Mouse (Mus musculus) CH12.LX (cell line): ENCODE data around the gene Ly6g6c. TPM values are rescaled to one million over a fixed set of nuclear protein-coding genes. Genes with fewer than 3 reads are reported as not detected.

Source experiments
- DNase-seq: peaks from one replicate; pipeline ENCODE4 v3.0.0-alpha.2; 2013; ENCODE audit errors: extremely low read depth
- H3K27ac ChIP-seq: 2 replicates; pipeline ENCODE4 v1.5.1; 2012; ENCODE audit warnings: low read depth, mild to moderate bottlenecking, control low read depth, moderate library complexity; ENCODE audit not compliant: insufficient read depth
- H3K27me3 ChIP-seq: replicated peaks from 2 replicates; pipeline ENCODE3; 2012; ENCODE audit warnings: inconsistent platforms
- H3K36me3 ChIP-seq, 2 experiments: replicated peaks in 1 of 2; 2 replicates each; pipeline versions ENCODE3 to v1.6.1; 2012; ENCODE audit warnings: inconsistent platforms in 1 of 2, low read length in 1 of 2, mild to moderate bottlenecking in 1 of 2, mixed read lengths in 1 of 2, moderate library complexity in 1 of 2; ENCODE audit not compliant: control insufficient read depth in 1 of 2, insufficient read depth in 1 of 2
- H3K4me1 ChIP-seq, 2 experiments: 2 replicates each; pipeline ENCODE4 v1.6.1; 2012; ENCODE audit warnings: inconsistent platforms in 1 of 2, moderate library complexity in 1 of 2; ENCODE audit not compliant: insufficient read depth in 2 of 2, control insufficient read depth in 1 of 2
- H3K4me2 ChIP-seq: 2 replicates; pipeline ENCODE4 v1.6.1; 2012; ENCODE audit warnings: low read depth, mild to moderate bottlenecking, control low read depth; ENCODE audit not compliant: poor library complexity, insufficient read depth, severe bottlenecking
- H3K4me3 ChIP-seq, 3 experiments: fragments of 150-350 bp in 1 of 3; sonication (generic) in 1 of 3; replicated peaks in 1 of 3; 2 replicates each; pipeline versions ENCODE3 to v1.5.1; 2011 to 2012; ENCODE audit warnings: low read depth in 2 of 3, low read length in 2 of 3, mild to moderate bottlenecking in 2 of 3, moderate library complexity in 2 of 3, control low read depth in 1 of 3, improper control_type of control experiment in 1 of 3, inconsistent platforms in 1 of 3, mixed read lengths in 1 of 3; ENCODE audit not compliant: poor library complexity in 1 of 3
- H3K79me2 ChIP-seq: replicated peaks from 2 replicates; pipeline ENCODE4 v1.6.1; 2012; ENCODE audit warnings: mild to moderate bottlenecking, moderate library complexity; ENCODE audit not compliant: control insufficient read depth, poor library complexity, insufficient read depth, severe bottlenecking; ENCODE audit errors: extremely low read depth
- H3K9ac ChIP-seq: 2 replicates; pipeline ENCODE4 v1.6.1; 2012; ENCODE audit warnings: low read depth, mild to moderate bottlenecking, control low read depth, moderate library complexity; ENCODE audit not compliant: insufficient read depth
- H3K9me3 ChIP-seq: replicated peaks from 2 replicates; pipeline ENCODE3; 2012; ENCODE audit warnings: low read length, inconsistent platforms, mixed read lengths
- CHD2 ChIP-seq: IDR thresholded peaks from 2 replicates; pipeline ENCODE4 v1.6.1; 2011; ENCODE audit warnings: low read length, improper control_type of control experiment
- CTCF ChIP-seq, 2 experiments: IDR thresholded peaks in 1 of 2; conservative IDR thresholded peaks in 1 of 2; 2 replicates each; pipeline ENCODE4 v1.5.1; 2011 to 2012; ENCODE audit warnings: low read depth in 2 of 2, low read length in 2 of 2, improper control_type of control experiment in 1 of 2, inconsistent platforms in 1 of 2, mild to moderate bottlenecking in 1 of 2, moderate library complexity in 1 of 2
- ELF1 ChIP-seq: IDR thresholded peaks from 2 replicates; pipeline ENCODE4 v1.6.1; 2014; ENCODE audit warnings: low read depth, mild to moderate bottlenecking, inconsistent platforms, low read length, improper control_type of control experiment
- ETS1 ChIP-seq: conservative IDR thresholded peaks from 2 replicates; pipeline ENCODE4 v1.6.1; 2012; ENCODE audit warnings: low read depth, mild to moderate bottlenecking, inconsistent platforms, low read length, improper control_type of control experiment, moderate library complexity
- MAFK ChIP-seq: IDR thresholded peaks from 2 replicates; pipeline ENCODE4 v1.6.1; 2011; ENCODE audit warnings: low read length, improper control_type of control experiment; ENCODE audit not compliant: insufficient replicate concordance
- MAX ChIP-seq: IDR thresholded peaks from 2 replicates; pipeline ENCODE4 v1.6.1; 2011; ENCODE audit warnings: low read length, improper control_type of control experiment
- MYC ChIP-seq: IDR thresholded peaks from 2 replicates; pipeline ENCODE4 v1.6.1; 2011; ENCODE audit warnings: low read depth, mild to moderate bottlenecking, improper control_type of control experiment, low read length
- NELFE ChIP-seq: IDR thresholded peaks from 2 replicates; pipeline ENCODE4 v1.6.1; 2011; ENCODE audit warnings: low read depth, low read length, improper control_type of control experiment
- POLR2A ChIP-seq: IDR thresholded peaks from 2 replicates; pipeline ENCODE4 v1.6.1; 2011; ENCODE audit warnings: low read depth, mild to moderate bottlenecking, improper control_type of control experiment, low read length
- UBTF ChIP-seq: IDR thresholded peaks from 2 replicates; pipeline ENCODE4 v1.6.1; 2012; ENCODE audit warnings: low read depth, mild to moderate bottlenecking, inconsistent platforms, low read length, improper control_type of control experiment, moderate library complexity
- USF2 ChIP-seq: conservative IDR thresholded peaks from 2 replicates; pipeline ENCODE4 v1.6.1; 2011; ENCODE audit warnings: low read depth, low read length, improper control_type of control experiment
- ZC3H11A ChIP-seq: IDR thresholded peaks from 2 replicates; pipeline ENCODE4 v1.6.1; 2012; ENCODE audit warnings: low read depth, mild to moderate bottlenecking, inconsistent platforms, low read length, improper control_type of control experiment
- dilution Hi-C: fragments of 300-500 bp; cut with MboI; formaldehyde crosslinking; loops from 2 replicates; pipeline ENCODE4 v1.14.3; 2020; ENCODE audit warnings: low sequenced_read_pairs; ENCODE audit not compliant: extremely low pct_unique_long_range_greater_than_20kb, extremely low pct_ligation_motif_present
- in situ Hi-C: fragments of 300-500 bp; cut with MboI; formaldehyde crosslinking; loops from 3 replicates; pipeline ENCODE4 v1.14.3; 2019; ENCODE audit warnings: low sequenced_read_pairs, low pct_ligation_motif_present, low pct_unique_long_range_greater_than_20kb, mixed read lengths
- polyA plus RNA-seq: library from polyadenylated mRNA; unstranded; fragments of >175 nt; gene quantifications from 2 replicates; pipeline ENCODE4 v1.2.1, GENCODE M21; 2012; ENCODE audit warnings: low read depth; ENCODE audit not compliant: insufficient read length
- total RNA-seq, 2 experiments: library from RNA; depleted of rRNA; stranded (reverse); fragments of 300-350 nt in 1 of 2; fragments of >200 nt in 1 of 2; gene quantifications; 2 replicates each; pipeline ENCODE4 v1.2.3; 2012 to 2014

Ly6g6c gene
- total and polyA plus RNA-seq, 3 experiments, result 0.30 TPM; not detected in 2

DNA sequence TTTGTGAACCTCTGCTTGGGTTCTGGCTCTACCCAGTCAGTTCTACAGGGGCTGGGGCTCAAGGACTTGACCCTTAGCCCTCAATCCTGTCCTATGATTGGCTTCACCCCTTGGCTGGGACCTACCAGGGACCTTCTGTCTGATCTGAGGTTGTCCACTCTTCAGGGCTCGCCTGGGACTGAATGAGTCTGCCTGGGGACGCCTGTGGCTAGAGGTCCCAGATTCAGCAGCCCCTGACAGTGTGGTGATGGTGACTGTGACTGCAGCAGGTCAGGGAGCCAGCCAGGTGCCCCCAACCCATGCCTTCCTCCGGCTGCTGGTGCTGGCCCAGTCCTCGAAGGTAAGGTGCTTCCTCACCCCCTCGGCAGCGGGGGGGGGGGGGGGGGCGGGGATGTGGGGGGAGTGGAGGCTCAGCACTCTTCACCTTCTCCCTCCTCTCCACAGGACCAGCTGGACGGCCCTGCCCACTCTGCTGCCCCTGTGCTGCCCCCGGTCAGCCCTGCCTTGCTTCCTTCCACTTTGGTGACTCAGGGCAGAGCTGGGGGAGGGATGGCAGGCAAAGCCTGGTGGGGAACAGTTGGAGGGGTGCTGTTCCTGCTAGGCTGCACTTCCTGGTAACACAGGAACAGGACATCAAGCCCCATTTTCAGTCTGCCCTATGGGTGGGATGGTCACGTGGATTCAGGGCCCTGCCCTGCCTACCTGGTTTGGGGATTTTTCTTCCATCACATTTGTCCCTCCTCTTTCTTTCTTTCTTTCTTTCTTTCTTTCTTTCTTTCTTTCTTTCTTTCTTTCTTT, 40.3 kb upstream of the Ly6g6c start:
- Histone ChIP-seq H3K79me2 (no peaks in the 10 kb centered on the region; the same call in none of the 2 replicates), H3K4me1 (peaks cover 14 to 62% of the 10 kb centered on the region in 2 experiments), H3K4me2 (no peak overlapping the region), H3K27me3 (no peaks in the 10 kb centered on the region), H3K9ac (no peak overlapping the region), H3K36me3 (peaks cover 4 to 48% of the 10 kb centered on the region in 2 experiments), H3K9me3 (no peaks in the 10 kb centered on the region), H3K4me3 (no peak overlapping the region), H3K27ac (no peak overlapping the region)
- dilution Hi-C loops (no loop called here), in situ Hi-C loops (loop anchor here (5.0 to 10.0 kb wide), 2 partner anchors 42 to 90 kb away; partner anchors contain the start of genes Ly6g5b, Ly6g6c and Mpig6b)
- DNase-seq, result no peak
- TF ChIP-seq UBTF, result no peak
- TF ChIP-seq POLR2A, result peak; percentile 12; the same call in 1 of the 2 replicates

DNA sequence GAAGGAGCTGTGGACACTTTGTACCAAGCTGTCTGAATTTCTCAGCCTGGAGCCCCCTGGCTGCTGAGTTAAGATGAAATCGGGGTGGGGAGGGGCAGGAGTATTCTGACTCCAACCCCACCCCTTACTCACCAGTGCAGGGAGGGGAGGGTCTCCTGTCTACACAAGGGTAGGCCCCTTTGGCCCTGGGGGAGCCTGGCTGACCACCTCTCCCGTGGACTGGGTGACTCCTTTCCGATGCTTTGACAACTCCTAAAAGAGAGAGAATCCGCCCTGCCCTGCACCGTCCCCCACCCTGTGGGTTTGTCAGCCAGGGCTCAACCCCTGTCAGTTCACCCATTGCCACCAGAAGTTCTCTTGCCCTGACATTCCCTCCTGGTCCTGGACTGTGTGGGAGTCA, 39.0 kb upstream of the Ly6g6c start:
- Histone ChIP-seq H3K4me3 (peak overlapping the region; percentile 35 to 58 (median 47)), H3K9ac (peak overlapping the region; percentile 20; the same call in 1 of the 2 replicates), H3K27me3 (no peaks in the 10 kb centered on the region), H3K27ac (no peak overlapping the region), H3K9me3 (no peaks in the 10 kb centered on the region), H3K36me3 (peaks cover 4 to 59% of the 10 kb centered on the region in 2 experiments), H3K4me2 (peak overlapping the region; percentile 16; the same call in 1 of the 2 replicates), H3K4me1 (peaks cover 14 to 65% of the 10 kb centered on the region in 2 experiments), H3K79me2 (no peaks in the 10 kb centered on the region; the same call in none of the 2 replicates)
- in situ Hi-C loops (loop anchor here (10.0 kb wide), 1 partner anchor 89 kb away; the partner anchor contains the start of gene Ly6g5b), dilution Hi-C loops (no loop called here)
- no peak for DNase-seq
- TF ChIP-seq ETS1 (no peak), MAFK (no peak), NELFE (no peak), CHD2 (no peak), ELF1 (no peak), ZC3H11A (no peak), USF2 (no peak), CTCF (conservative IDR thresholded peaks at IDR 0.05 in 1 of 2, IDR thresholded peaks at IDR 0.05 in 1 of 2; ENCODE audit: low read depth in 2 of 2, low read length in 2 of 2) (no peak), POLR2A (no peak), MAX (no peak), MYC (no peak), UBTF (no peak)
